Mouse (Mus musculus) G1E (cell line): ENCODE data around the gene Evi2.

ENCODE experiments used
- CTCF ChIP-seq: IDR thresholded peaks from 2 replicates; pipeline ENCODE4 v1.5.1; 2012; ENCODE audit warnings: low read depth, low read length, inconsistent platforms, mixed read lengths
- POLR2AphosphoS5 ChIP-seq: IDR thresholded peaks from 2 replicates; pipeline ENCODE4 v1.6.1; 2012; ENCODE audit warnings: low read depth, low read length, inconsistent platforms; ENCODE audit not compliant: insufficient replicate concordance

DNA sequence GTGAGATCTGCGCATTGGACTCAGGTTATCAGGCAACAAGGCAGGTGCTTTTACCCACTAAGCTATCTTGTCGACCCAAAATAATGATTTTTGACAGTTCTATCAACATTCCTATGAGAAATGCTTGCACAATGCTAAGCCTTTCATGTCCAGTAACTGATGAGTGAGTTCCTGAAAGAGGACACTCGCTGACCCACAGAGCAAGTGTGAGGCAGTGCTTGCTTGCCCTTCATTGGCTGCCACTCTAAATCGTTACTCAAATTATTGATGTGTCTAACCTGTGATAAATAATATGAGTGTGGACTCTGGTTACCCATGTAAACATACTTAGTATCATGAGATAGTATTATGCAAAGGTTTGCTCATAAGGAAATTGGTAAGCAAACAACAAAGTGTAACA, 30.1 kb upstream of the Evi2 start:
- TF ChIP-seq CTCF (no peak), POLR2AphosphoS5 (no peak)
